Mouse (Mus musculus): Measurements from ENCODE around the gene Kif27. TPM values are rescaled to one million over a fixed set of nuclear protein-coding genes. Genes with fewer than 3 reads are reported as not detected.

Gene Kif27
- total RNA-seq, 4 experiments from 2014 or later, result 2.9 to 4.5 (median 4.1) TPM

- no peak for DNase-seq (ENCODE audit: low spot score in 2 of 2)
Observed at GRCm38 (mm10) chr13:58280528-58280927, 78.4 kb downstream of the Kif27 start.

DNA sequence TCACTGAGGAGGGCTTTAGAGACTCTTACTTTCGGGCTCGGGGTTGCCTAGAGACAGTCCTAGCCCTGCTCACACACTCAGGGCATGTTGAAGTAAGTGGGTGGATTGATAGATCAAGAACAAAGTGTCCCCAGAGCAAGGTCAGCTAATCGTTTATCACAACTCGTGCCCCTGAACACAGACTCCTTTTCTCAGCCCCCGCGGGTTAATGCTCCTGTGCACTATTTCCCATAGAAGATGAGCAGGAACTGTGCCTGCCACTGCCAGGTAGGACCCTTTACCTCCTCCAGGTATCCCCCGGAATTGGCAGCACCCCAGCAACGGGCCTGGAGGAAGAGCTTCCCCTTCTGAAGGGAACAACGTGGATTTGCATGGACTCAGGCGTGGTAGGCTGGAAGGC, 82.7 kb downstream of the Kif27 start:
- no peak for DNase-seq (ENCODE audit: low spot score in 2 of 2)

GRCm38 (mm10) chr13:58275599-58275998, 83.3 kb downstream of the Kif27 start, which contains the start of gene Gkap1:
Gene Gkap1 (minus strand): TSS chr13:58275699.
- DNase-seq (ENCODE audit: low spot score in 2 of 2), result no peak

- no peak for DNase-seq (ENCODE audit: low spot score in 2 of 2)
Observed at GRCm38 (mm10) chr13:58275076-58275475, 83.8 kb downstream of the Kif27 start.

GRCm38 (mm10) chr13:58274259-58274991, 84.5 kb downstream of the Kif27 start:
- peak; percentile 13 to 19 for DNase-seq (ENCODE audit: low spot score in 2 of 2)

DNA sequence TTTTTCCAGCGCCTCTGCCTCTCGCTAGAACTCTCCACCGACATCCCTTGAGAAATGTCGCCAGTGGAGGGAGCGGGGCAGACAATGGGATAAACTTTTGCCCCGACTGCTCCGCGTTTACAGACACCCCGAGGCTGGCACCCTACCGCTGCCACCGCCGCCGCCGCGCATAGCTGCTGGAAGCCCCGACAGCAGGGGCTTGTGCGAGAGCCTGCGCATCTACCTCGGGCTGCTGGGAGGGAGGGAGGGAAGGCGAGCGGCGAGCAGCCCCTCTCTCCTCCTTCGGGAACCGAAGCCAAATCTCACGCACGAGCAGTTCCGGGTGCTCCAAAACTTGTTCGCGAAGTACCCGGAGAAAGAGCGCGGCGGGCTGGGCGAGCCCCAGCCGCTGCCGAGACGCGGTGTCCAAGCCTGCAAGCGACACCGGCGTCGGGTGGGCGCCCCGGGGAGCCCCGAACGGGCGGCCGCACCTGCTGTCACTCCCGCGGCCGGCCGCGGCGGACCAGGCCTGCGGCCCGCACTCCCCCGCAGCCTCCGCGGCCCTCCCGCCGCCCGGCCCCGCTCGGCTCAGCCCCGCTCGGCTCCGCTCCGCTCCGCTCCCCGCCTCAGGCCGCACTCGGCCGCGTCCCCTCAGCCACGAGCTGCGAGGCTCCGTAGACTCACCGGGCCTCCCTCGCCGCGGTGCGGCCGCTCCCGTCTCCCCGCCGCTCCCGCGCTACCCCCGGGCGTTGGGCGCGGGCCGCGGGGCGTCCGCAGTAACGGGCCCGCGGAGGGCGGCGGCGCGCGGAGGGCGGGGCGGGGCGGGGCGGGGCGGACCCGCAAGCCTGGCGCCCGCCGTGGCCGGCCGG, 85.3 kb downstream of the Kif27 start:
- no peak for DNase-seq (ENCODE audit: low spot score in 2 of 2)

GRCm38 (mm10) chr13:58266864-58267263, 92.1 kb downstream of the Kif27 start:
- no peak for DNase-seq (ENCODE audit: low spot score in 2 of 2)

DNA sequence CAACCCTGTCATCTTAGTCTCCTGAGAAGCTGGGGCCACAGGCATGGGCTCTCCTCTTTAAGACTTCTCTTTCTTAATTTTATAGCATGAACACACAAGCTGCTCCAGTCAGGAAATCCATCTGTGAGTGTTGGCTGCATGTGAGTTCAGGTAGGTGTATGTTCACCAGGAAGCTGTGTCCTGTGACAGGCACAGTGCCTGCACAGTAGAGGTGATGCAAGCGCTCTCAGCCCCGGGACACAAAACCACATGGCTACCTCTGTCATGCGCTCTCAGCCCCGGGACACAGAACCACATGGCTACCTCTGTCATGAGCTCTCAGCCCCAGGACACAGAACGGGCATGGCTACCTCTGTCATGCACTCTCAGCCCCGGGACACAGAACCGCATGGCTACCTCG, 95.4 kb downstream of the Kif27 start:
- no peak for DNase-seq (ENCODE audit: low spot score in 2 of 2)

- no peak for DNase-seq (ENCODE audit: low spot score in 2 of 2)
Observed at GRCm38 (mm10) chr13:58261674-58262073, 97.2 kb downstream of the Kif27 start.

DNA sequence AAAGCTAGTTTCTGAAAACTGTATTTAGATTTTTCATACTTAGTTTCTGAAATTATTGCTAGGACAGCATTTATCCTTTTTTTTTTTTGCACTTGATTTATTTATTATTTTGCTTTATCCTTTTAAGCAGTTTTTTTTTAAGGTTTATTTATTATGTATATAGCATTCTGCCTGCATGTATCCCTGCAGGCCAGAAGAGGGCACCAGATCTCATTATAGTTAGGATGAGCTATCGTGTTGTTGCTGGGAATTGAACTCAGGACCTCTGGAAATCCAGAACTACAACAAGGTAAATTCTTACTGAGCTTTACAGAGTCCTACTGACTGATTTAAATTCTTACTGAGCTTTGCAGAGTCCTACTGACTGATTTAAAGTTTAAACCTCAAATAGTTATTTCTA, 105.7 kb downstream of the Kif27 start:
- no peak for DNase-seq (ENCODE audit: low spot score in 2 of 2)

- DNase-seq (ENCODE audit: low spot score in 2 of 2), result no peak
Observed at GRCm38 (mm10) chr13:58248957-58249356, 110.0 kb downstream of the Kif27 start.

Small RNA genes lying within 50 kb of the gene (microRNA-seq; reads per million reads assigned to microRNA genes)
- gene Mir6369 (0 reads per million in 2 experiments), gene Mir7-1 (67.0 to 70.8 reads per million in 2 experiments)

Other genes with a start within 250 kb of the Kif27 start
- gene Klhl3, start 245.5 kb downstream of the Kif27 start, total RNA-seq (2022), result 10 to 100 TPM; 33.8 to 50.3 (median 42.2) TPM
- gene Hnrnpa0, start 230.6 kb downstream of the Kif27 start, total RNA-seq (2022), result 100 to 1,000 TPM in 2 of 4 experiments, 10 to 100 TPM in 2; 91.1 to 119 (median 106) TPM
- 10 to 100 TPM; 29.5 to 39.2 (median 33.4) TPM for gene Idnk, start 201.5 kb downstream of the Kif27 start, total RNA-seq (2022)
- gene Ubqln1, start 143.5 kb downstream of the Kif27 start, total RNA-seq (2022), result 100 to 1,000 TPM; 139 to 165 (median 152) TPM
- gene Gkap1, start 83.4 kb downstream of the Kif27 start, total RNA-seq (2022), result 10 to 100 TPM; 17.6 to 22.4 (median 19.1) TPM
- gene 2210016F16Rik, start 26.1 kb upstream of the Kif27 start, total RNA-seq (2022), result 1 to 10 TPM; 6.8 to 9.5 (median 7.6) TPM
- 10 to 100 TPM; 17.0 to 20.7 (median 18.1) TPM for gene Rmi1, start 43.1 kb upstream of the Kif27 start, total RNA-seq (2022)
- 100 to 1,000 TPM; 676 to 762 (median 708) TPM for gene Hnrnpk, start 44.2 kb upstream of the Kif27 start, total RNA-seq (2022)

Data from layer of hippocampus, adult 8-10 months (tissue).